Mouse (Mus musculus) forebrain, embryonic 14.5 days (tissue): Measurements from ENCODE around the gene Zfp882. TPM values are rescaled to one million over a fixed set of nuclear protein-coding genes. Genes with fewer than 3 reads are reported as not detected.
A peak's percentile ranks its signal among the peaks of the same experiment; 100 is the strongest.
"Not testable (repeated sequence)": the region's sequence is repeated elsewhere in the genome, so short reads cannot be mapped to it uniquely, and the experiment has no call there.

Source experiments
- ATAC-seq: fragments of 200-750 bp; cut with Nextera tagmentation; 2 replicates; pipeline ENCODE4 v1.8.0; 2017; ENCODE audit warnings: mild to moderate bottlenecking, moderate library complexity
- DNase-seq: peaks from one replicate; pipeline ENCODE4 v3.0.0-alpha.2; 2015; ENCODE audit warnings: low spot score
- H3K27ac ChIP-seq: fragments of 300-500 bp; sonication (generic); 2 replicates; pipeline ENCODE4 v1.5.1; 2014; ENCODE audit warnings: low read depth, mild to moderate bottlenecking, control low read depth, low read length, moderate library complexity
- H3K27me3 ChIP-seq: fragments of 300-500 bp; sonication (generic); replicated peaks from 2 replicates; pipeline ENCODE4 v1.6.1; 2014; ENCODE audit warnings: low read length, control low read depth, mixed read lengths; ENCODE audit not compliant: control insufficient read depth, insufficient read depth
- H3K36me3 ChIP-seq: fragments of 300-500 bp; sonication (generic); 2 replicates; pipeline ENCODE4 v1.6.1; 2014; ENCODE audit warnings: low read length, control low read depth; ENCODE audit not compliant: control insufficient read depth, insufficient read depth
- H3K4me1 ChIP-seq: fragments of 300-500 bp; sonication (generic); 2 replicates; pipeline ENCODE4 v1.6.1; 2014; ENCODE audit warnings: antibody characterized with exemption, low read length, control low read depth; ENCODE audit not compliant: control insufficient read depth, insufficient read depth
- H3K4me2 ChIP-seq: fragments of 300-500 bp; sonication (generic); 2 replicates; pipeline ENCODE4 v1.6.1; 2014; ENCODE audit warnings: mild to moderate bottlenecking, control low read depth, low read length
- H3K4me3 ChIP-seq: fragments of 300-500 bp; sonication (generic); 2 replicates; pipeline ENCODE4 v1.5.1; 2014; ENCODE audit warnings: low read depth, low read length, control low read depth
- H3K9ac ChIP-seq: fragments of 300-500 bp; sonication (generic); 2 replicates; pipeline ENCODE4 v1.6.1; 2014; ENCODE audit warnings: mild to moderate bottlenecking, low read length, control low read depth, moderate library complexity
- H3K9me3 ChIP-seq: fragments of 300-500 bp; sonication (generic); replicated peaks from 2 replicates; pipeline ENCODE4 v1.6.1; 2016; ENCODE audit warnings: low read length, control low read depth, mixed read lengths; ENCODE audit not compliant: control insufficient read depth
- WGBS: fragments of 180-500 bp; shearing (Covaris S2); extraction: QIAGEN DNeasy Blood & Tissue Kit; methylation state at CpG from one replicate; pipeline ENCODE4 v1.1.7; 2014; 5-methylcytosine and 5-hydroxymethylcytosine counted together
- polyA plus RNA-seq: library from polyadenylated mRNA; unstranded; fragments of >200 nt; fragmentation: Nextera tagmentation; extraction: Ambion mirVana; gene quantifications from 2 replicates; pipeline ENCODE4 v1.2.1, GENCODE M21; 2014

Zfp882 gene
- polyA plus RNA-seq, 1 experiment from 2014 or later: 15.4 TPM

DNA sequence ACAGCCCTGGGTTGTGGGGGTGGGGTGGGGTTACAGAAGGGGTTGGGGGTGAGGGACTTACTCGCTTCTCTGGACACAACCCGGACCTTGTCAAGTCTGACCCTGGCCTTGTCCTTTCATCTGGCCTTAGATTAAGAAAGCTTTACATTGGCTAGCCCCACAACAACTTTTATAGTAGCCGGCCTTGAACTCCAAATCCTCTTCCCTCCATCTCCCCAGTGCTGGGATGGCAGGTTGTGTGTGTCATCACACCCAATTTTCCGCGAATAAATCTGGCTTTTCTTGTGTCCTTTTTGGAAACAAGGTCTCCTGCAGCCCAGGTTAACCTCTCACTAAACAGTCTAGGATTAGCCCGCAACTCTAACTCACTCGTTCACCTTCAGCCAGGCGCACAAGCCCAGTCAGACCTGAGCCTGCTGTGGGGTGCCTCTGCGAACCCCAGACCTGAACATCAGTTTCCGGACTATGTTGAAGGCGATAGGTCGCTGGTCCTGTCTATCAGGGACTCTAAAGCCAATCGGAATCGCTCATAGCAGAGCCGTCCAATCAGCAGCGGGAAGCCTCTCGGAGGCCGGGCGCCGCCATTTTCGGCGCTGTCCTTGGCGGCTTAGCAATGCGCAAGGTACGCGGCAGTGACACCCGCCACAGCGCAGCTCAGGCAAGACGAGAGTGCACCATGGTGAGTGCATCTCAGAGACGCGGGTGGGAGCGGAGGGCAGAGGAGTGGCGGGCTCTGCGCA is 42.2 kb downstream of the Zfp882 start, which contains the start of gene Zfp961:
Gene Zfp961 (plus strand): TSS at position 557 of the 740 bp plus-strand sequence.
- H3K27me3 ChIP-seq: no peaks in the 10 kb centered on the region
- peak within 1 kb of the TSS; percentile 88 for H3K27ac ChIP-seq
- peaks cover 6% of the 10 kb centered on the region for H3K9me3 ChIP-seq
- WGBS: 4% methylated on average over 34 of the region's 34 CpGs
- peaks cover 11% of the 10 kb centered on the region for H3K4me1 ChIP-seq
- DNase-seq: peak; percentile 99
- peak within 1 kb of the TSS; percentile 69 for H3K4me2 ChIP-seq
- peak within 1 kb of the TSS; percentile 84 for H3K9ac ChIP-seq
- no peaks in the 10 kb centered on the region for H3K36me3 ChIP-seq
- peak within 1 kb of the TSS; percentile 65 for H3K4me3 ChIP-seq
- ATAC-seq: peak; percentile 100

DNA sequence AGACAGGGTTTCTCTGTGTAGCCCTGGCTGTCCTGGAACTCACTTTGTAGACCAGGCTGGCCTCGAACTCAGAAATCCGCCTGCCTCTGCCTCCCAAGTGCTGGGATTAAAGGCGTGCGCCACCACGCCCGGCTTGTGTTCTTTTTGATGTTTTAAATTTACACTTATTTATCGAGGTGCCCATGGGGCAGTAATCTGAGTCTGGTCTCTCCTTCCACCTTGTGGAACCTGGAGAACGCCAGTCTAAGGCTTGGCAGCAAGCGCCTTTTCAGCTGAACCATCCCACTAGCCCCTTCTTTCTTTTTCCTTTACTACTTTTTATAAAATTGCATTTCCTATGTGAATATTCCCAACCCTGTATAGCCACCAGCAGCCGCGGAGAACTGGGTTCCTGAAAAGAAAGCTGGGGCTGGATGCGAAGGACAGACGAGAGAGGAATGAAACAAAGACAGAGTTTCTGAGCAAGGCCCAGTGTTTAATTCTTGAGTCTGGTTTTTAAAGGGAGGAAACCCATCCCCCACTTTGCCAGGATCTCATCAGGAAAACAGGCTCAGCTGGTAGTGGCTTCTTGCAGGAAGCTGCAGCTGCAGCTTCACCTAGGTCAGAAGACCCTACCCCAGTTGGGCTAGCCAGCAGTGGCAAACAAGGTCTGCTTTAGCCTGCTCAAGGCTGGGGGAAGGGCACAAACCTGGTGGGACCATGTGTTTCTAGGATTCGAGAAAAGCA is 43.2 kb downstream of the Zfp882 start:
- peak overlapping the region; percentile 69 for H3K4me2 ChIP-seq
- no peaks in the 10 kb centered on the region for H3K36me3 ChIP-seq
- no peak overlapping the region for H3K27ac ChIP-seq
- ATAC-seq (no peak), DNase-seq (peak; percentile 15)
- H3K9me3 ChIP-seq: peaks cover 6% of the 10 kb centered on the region
- 38% methylated on average over 14 of the region's 14 CpGs for WGBS
- H3K4me1 ChIP-seq: peaks cover 11% of the 10 kb centered on the region
- H3K4me3 ChIP-seq: peak overlapping the region; percentile 65
- H3K27me3 ChIP-seq: no peaks in the 10 kb centered on the region
- peak overlapping the region; percentile 84 for H3K9ac ChIP-seq

DNA sequence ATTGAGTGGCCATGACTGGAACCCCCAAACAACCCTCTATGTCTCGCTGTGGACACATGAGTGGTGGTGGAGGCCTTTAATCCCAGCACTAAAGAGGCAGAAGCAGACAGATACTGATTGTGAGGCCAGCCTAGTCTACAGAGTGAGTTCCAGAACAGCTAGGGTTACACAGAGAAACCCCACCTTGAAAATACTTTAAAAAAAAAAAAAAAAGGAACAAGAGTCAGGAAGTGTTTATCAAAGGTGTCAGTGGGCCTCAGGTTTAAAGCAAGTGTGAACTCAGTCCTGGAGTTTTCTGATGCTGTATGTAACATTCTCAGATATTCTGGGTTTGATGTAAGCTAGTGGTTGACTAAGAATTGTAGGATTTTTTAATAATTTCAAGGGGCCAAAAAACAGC is 44.1 kb downstream of the Zfp882 start:
- Histone ChIP-seq H3K4me2 (no peak overlapping the region), H3K4me1 (peaks cover 11% of the 10 kb centered on the region), H3K27me3 (no peaks in the 10 kb centered on the region), H3K9ac (no peak overlapping the region), H3K4me3 (no peak overlapping the region), H3K27ac (no peak overlapping the region), H3K36me3 (no peaks in the 10 kb centered on the region), H3K9me3 (peaks cover 6% of the 10 kb centered on the region)
- 100% methylated on average over 1 of the region's 1 CpGs for WGBS
- DNase-seq: no peak
- ATAC-seq: no peak

DNA sequence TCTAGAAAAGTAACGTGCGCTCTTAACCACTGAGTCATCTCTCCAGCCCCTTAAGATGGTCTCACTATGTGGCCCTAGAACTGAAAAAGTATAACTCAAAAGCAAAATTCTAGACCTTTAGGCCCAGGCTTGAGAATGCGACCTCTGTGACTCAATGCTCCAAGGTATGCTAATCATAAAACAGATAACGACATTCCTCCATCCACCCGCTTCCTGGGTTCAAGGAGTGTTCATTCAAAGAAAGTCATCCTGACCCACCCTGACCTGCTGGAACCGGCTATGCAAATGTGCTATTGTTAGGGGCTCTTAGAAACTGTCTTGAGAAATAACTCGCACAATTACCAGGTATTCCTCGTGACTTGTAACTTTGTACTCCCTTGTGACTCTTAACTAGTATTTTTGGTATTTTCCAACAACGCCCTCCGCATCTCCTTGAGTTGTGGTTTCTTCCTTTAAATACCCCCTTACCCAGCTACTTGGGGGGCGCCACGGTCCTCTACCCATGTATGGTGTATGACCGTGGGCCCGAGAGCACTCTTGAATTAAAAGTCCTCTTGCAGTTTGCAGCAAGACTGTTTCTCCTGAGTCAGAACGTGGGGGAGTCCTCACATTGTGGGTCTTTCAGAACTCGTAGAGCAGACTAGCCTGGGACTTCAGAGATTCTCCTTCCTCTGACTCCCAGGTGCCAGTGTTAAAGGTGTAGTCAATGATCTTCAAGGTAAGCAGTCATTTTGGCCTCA is 44.7 kb downstream of the Zfp882 start:
- peaks cover 11% of the 10 kb centered on the region for H3K4me1 ChIP-seq
- H3K4me3 ChIP-seq, H3K9ac ChIP-seq, ATAC-seq, H3K27ac ChIP-seq, DNase-seq, H3K9me3 ChIP-seq, H3K27me3 ChIP-seq, H3K36me3 ChIP-seq, H3K4me2 ChIP-seq: not testable (repeated sequence)
- WGBS: 97% methylated on average over 16 of the region's 16 CpGs

- H3K27ac ChIP-seq: no peak overlapping the region
- no peak for DNase-seq
- H3K4me1 ChIP-seq: peaks cover 11% of the 10 kb centered on the region
- WGBS: 99% methylated on average over 9 of the region's 9 CpGs
- no peak for ATAC-seq
- H3K4me3 ChIP-seq: no peak overlapping the region
- H3K4me2 ChIP-seq: no peak overlapping the region
- H3K27me3 ChIP-seq: no peaks in the 10 kb centered on the region
- H3K36me3 ChIP-seq: no peaks in the 10 kb centered on the region
- peaks cover 6% of the 10 kb centered on the region for H3K9me3 ChIP-seq
- no peak overlapping the region for H3K9ac ChIP-seq
Observed at GRCm38 (mm10) chr8:71954666-71955065, 46.3 kb downstream of the Zfp882 start.

GRCm38 (mm10) chr8:71960483-71960882 is 52.1 kb downstream of the Zfp882 start:
- H3K27me3 ChIP-seq: no peaks in the 10 kb centered on the region
- H3K27ac ChIP-seq: no peak overlapping the region
- no peaks in the 10 kb centered on the region for H3K4me1 ChIP-seq
- no peak overlapping the region for H3K9ac ChIP-seq
- no peak for ATAC-seq
- H3K4me2 ChIP-seq: no peak overlapping the region
- no peak for DNase-seq
- no peaks in the 10 kb centered on the region; the same call in none of the 2 replicates for H3K9me3 ChIP-seq
- peaks cover 4% of the 10 kb centered on the region for H3K36me3 ChIP-seq
- H3K4me3 ChIP-seq: no peak overlapping the region

DNA sequence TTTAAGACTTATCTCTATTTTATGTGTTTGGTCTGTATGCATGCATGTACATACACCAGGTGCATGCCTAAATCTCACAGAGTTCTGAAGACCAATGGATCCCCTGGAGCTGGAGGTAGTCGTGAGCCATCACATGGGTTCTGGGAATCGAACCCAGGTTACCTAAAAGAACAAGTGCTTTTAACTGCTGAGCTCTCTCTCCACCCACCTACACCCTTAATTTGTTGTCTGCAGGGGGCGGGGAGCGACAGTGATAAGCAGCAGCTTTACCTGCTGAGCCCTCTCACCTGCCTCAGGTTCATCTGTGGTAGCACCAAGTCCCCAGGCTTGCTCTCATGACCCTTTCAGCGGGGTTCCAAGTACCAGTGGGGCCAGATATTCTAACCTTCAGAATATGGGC is 53.4 kb downstream of the Zfp882 start:
- no peak for ATAC-seq
- H3K27ac ChIP-seq: no peak overlapping the region
- H3K4me2 ChIP-seq: no peak overlapping the region
- H3K4me3 ChIP-seq: no peak overlapping the region
- H3K9ac ChIP-seq: no peak overlapping the region
- H3K36me3 ChIP-seq: peaks cover 14% of the 10 kb centered on the region
- H3K9me3 ChIP-seq: peaks cover 5% of the 10 kb centered on the region
- no peaks in the 10 kb centered on the region for H3K4me1 ChIP-seq
- WGBS: 93% methylated on average over 5 of the region's 5 CpGs
- H3K27me3 ChIP-seq: no peaks in the 10 kb centered on the region
- DNase-seq: no peak

- H3K4me1 ChIP-seq: no peaks in the 10 kb centered on the region
- no peak overlapping the region for H3K27ac ChIP-seq
- peaks cover 37% of the 10 kb centered on the region for H3K36me3 ChIP-seq
- no peaks in the 10 kb centered on the region for H3K27me3 ChIP-seq
- H3K9me3 ChIP-seq: peaks cover 12% of the 10 kb centered on the region
- DNase-seq (no peak), ATAC-seq (no peak)
- 92% methylated on average over 3 of the region's 3 CpGs for WGBS
- no peak overlapping the region for H3K9ac ChIP-seq
- H3K4me3 ChIP-seq: no peak overlapping the region
- no peak overlapping the region for H3K4me2 ChIP-seq
Observed at GRCm38 (mm10) chr8:71964051-71964450, 55.6 kb downstream of the Zfp882 start.
